Mouse (Mus musculus) kidney, postnatal 36 days (tissue): Measurements from ENCODE around the gene Unc5a.

Source experiments
- DNase-seq, 2 experiments: peaks; one replicate each; pipeline ENCODE4 v3.0.0; 2021 to 2022; ENCODE audit warnings: mixed read lengths in 2 of 2

The Unc5a gene

DNA sequence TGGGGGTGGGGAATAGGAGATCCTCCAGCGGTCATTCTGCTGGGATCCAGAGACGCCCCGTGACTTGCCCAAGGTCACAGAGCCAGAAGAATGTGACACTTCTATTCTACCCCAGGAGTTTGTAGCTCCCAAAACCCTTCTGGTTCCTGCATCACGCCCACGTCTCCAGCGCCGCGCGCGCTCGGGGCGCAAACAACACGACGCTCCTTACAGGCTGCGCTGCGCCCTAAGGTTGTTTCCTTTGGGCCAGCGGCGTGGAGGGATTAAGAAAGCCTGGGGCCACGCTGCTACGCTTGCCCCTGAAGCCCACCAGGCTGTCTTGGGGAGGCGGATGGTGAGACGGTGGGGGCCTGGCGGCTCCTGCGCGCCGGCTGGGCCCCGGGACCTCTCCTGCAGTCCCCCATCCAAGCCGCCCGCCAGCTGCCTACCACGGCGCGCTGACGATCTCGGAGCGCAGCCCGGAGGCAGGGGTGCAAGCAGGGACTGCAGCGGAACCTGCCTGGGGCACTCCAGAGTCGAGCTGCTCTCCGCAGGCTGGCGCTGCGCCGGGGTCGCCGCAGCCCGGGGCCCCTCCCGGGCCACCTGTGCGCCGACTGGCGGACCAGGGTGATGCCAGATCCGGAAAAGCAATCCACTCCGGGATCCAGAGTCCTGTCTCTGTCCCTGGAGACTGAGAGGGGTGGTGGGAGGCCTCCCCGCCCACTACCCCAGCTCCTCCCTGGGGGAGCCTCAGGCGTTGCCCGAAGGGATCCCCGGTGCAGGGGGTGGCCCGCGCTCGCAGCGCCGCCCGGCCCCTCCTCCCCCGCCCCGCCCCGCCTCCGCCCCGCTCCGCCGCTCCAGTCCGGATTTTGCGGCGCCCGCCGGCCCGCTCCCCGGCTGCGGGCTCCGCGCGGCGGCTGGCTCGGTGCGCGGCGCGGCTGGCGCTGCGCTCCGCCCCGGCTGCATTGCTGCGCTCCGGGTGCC, at the start of gene Unc5a:
Unc5a (plus strand) TSS at position 881 of the 963 bp plus-strand sequence.
- DNase-seq, result peak in 1 of 2 experiments; percentile 41

DNA sequence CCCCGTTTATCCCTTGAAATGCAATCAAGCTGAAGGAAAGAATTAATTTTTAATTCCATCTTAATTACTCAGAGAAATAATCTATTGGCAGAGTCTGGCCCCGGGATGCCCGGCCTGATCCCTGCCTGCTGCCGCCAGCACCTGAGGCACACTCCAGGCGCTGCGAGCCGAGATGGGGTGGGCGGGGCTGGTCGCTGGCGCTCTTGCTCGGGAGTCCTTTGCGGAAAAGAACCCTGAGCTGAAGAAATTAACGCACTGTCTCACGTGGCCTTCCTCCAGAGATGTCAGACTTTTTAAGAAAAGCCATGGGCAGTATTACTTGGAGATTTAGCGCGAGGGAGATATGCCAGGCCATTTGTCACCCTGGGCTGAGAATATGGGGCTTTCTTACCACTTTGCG, 37.2 kb upstream of the Unc5a start:
- DNase-seq, result no peak

DNA sequence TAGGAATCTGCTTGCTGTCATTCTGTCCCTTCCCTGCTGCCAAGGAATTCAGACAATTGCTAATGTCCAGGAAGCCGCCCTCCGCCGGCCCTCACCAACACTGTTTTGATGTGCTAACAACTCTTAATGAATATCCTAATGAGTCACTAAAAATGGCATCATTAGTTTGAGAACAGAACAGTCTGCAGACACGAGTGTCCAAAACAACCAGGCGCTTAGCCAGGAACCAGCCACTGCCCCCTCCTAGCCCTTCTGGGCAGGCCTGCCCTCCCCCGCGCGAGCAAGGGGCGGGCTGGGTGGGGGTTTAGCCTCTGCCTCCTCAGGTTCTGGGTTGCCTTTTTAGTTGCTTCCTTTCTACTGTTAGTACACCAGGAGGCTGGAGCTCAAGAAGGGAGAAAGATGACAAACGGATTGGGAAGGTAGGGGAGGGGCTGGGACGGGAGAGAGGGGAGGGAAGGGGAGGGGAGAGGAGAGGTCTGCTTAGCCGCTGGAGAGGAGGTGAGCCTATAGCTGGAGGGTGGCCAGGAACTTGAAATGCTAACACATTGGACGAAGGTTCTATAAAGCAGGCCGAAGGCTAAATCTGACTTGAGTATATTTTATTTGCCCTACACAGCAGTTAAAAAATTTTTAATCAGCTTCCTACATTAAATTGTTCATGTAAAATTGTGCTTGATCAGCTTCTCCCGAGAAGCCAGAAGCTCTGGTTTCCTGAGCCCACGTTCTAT, 36.2 kb upstream of the Unc5a start:
- no peak for DNase-seq

DNA sequence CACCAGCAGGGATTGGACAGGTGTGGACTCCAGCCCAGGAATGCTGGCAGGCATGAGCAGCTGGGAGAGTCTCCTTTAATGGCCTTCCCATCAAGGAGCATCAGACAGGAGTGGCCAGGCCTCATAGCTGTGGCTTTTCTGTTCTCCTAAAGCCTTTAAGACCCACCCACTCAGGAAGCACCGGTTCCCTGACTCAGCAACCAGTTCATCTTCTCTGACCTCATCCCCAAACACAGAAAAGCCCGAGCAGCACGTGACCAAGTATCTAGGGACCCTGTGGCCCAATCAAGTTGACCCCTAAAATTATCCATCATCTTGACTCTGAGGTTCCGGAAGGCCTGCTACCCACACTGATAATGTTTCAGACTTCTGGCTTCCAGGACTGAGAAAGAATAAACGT, 32.6 kb upstream of the Unc5a start:
- DNase-seq, result no peak

DNA sequence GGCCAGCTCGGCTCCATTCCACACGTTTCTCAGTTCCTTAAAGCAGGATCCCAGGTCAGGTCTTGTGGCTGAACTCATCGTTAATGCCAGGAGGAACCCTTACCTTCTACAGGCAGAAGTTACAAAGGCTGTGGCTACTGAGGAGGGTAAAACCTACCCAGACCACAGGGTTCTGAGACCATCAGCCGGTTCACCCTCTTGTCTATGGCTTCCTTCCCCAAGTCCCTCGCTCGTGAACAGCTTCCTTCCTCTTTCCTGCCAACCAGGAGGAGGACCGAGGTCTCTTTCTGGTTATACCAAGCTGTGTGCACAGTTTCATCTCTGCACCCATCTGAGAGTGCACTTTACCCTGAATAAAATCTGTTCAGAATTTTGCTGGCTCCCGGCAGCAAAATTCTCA, 30.3 kb upstream of the Unc5a start:
- no peak for DNase-seq

DNA sequence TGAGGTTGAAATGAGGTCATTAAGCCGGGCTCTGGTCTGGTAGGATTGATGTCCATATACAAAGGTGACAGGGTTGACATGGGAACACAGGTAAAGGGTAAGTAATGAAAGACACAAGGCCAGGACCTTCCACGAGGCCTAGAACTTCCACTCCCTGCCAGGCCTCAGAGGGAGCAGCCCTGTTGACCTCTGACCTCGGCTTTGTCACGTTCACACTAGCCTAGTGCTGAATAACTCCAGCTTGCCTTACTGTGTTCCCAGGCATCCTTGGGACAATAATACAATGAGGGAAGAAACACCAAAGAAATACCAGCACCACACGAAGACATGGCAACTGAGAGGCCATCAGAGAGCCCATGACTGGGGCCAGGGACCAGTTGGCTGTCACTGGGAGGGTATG, 29.5 kb upstream of the Unc5a start:
- DNase-seq, result no peak

DNA sequence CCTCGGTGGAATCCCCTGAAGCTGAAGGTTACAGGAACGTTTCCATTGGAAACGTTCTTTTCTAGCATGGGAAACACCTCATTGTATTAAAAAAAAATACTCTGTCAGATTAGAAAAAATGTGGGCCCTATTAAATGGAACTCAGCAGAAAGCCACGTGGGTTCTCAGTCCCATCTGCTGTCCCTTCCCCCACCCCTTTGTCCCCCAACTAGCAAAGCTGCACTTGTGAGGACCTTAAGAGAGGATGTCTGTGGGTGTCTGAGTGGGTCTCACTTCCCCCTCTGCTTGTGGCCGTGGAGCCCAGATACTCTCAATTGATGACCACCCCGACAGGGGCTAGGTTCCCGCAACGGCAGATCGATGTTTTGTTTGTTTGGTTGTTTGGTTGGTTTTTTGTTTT, 27.5 kb upstream of the Unc5a start:
- DNase-seq, result no peak

DNA sequence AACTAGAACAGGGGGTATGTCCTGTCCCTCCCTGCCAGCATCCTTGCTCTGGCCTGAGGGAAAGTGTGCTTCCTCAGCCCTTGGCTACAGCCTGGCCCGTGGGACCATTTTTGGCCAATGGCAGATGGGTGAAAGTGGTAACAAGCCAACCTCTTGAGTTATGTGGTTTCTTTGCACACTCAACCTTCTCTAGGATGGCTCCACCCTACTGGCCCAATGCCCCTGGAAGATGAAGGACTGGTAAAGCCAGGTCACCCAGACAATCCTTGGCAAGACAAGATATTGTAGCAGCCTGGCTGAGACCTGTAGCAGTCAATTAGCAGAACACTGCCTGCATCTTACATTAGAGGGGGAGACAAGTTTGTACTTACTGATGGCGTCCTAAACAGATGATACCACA, 25.5 kb upstream of the Unc5a start:
- DNase-seq, result no peak

DNA sequence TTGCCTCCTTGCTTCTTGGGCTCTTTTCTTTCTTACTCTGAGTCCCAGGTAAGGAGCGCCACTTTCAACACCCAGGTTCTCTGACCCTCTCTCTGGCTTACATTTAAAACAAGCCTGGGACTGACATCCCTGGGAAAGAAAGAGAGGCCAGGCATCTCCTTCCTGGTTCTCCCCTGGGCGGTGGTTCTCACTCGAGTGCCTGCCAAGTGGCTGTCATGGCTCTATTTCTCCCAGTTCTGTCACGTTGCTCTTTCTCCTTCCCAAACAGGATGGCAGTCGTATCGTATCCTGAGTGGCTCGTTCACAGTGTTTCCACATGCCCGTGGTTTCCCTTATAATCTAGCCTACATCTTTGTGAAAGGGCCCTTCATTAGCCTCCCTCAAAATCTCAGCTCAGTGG, 23.7 kb upstream of the Unc5a start:
- no peak for DNase-seq

DNA sequence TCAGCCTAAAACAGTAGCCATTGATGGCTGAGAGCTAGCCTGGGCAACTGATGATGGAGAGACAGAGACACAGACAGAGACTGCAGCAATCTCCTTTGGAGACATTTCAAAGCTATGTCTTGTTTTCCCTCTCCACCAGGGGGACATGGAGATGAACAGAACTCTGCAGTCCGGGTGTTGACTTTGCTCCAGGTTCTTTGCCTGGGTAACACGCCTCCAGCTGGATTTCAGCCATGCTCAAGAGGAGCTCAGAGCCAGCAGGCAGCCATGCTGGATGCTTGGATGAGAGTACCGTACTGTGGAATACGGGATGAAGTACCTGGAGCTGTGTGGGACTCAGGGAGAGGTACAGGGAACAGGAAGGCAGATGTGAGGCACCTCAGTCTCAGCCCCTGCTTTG, 22.6 kb upstream of the Unc5a start:
- DNase-seq, result peak in 1 of 2 experiments; percentile 13

DNA sequence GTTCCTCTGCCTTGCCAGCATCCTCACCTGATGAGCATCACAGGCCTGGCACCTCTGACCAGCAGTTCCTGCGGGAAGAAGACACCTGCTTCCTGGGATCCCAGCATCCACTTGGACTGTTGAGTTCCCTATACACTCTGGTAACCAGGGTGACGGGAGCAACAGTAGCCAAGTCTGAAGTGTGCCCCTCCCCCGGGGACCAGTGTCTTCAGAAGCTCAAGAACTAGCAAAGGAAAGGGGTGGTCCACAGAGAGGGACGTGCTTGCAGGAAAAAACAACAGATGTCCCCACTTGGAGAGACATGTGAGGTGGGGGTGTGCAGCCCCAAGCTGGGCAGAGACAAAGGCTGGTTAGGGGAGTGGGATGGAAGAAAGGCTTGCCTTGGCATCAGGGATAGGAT, 19.1 kb upstream of the Unc5a start:
- DNase-seq, result no peak

DNA sequence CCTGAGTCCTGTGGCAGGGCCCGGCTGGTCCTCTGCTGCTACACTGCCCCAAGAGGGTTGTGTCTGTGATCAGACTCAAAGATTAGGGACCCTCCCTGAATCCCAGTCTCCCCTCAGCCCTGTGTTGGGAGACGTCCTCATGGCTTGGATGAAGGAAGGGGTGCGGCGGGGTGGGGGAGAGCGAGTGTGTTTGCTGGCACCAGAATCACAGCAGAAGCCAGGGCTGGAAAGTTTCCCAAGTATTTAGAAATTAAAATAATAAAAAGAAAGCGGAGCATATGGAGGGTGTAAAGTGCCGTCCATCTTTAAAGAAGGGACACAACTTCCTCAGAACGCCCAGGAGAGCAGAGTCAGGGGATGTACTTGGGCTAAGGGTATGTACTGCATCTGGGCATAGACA, 14.3 kb upstream of the Unc5a start:
- no peak for DNase-seq

DNA sequence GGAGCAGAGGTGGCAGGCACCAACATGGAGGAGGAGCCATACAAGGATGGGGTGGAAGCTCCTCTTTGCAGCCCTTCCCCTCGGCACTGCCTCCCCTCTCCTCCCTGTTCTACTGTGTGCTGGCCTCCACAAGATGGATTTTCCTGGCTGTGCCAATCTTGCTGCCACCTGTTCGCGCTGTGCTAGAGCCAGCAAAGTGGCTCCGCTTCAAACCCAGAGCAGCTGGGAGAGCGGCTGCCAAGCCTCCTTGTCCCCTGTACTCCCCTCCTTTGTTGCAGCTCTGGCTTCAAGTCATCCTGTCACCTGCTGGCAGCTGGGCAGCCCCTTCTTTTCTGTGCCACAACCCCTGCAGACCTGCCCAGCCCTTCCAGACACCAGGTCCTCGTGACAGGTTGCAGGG, 13.0 kb upstream of the Unc5a start:
- no peak for DNase-seq

DNA sequence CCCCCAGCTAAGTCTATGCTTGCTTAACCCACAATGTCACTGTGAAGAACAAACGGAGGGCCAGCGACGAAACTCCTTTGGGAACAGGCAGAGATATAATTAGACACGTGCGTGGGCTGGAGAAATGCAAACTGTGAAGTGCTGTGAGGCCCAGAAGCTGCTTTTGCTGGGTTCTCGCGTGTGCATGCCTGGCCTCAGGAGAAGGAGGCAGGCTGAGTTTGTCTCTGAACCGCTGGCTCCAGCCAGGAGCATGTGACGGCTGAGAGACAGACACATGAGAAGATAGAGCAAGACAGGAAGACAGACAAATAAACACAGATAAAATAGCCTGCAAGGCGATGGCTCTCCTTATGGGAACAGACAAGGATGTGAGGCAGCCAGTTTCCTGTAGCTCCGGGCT, 11.3 kb upstream of the Unc5a start:
- DNase-seq, result no peak

DNA sequence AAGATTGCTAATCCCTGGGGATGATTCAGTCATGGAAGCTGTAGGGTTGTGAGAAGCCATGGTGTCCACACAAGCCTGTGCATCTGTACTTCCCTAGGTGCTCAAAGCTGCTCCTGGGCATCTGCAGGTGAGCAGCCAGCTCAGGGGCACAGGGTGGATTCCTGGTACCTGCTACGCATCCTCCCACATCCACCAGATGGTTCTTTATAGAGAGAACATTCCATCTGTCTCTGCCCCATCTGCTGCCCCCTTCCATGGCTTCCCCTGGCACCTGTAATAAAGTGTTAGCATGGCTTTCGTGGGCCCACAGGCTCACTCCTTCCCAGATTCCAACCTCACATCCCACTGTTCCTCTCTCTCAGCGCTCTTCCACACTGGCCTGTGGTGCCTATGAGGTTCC, 10.7 kb upstream of the Unc5a start:
- no peak for DNase-seq

DNA sequence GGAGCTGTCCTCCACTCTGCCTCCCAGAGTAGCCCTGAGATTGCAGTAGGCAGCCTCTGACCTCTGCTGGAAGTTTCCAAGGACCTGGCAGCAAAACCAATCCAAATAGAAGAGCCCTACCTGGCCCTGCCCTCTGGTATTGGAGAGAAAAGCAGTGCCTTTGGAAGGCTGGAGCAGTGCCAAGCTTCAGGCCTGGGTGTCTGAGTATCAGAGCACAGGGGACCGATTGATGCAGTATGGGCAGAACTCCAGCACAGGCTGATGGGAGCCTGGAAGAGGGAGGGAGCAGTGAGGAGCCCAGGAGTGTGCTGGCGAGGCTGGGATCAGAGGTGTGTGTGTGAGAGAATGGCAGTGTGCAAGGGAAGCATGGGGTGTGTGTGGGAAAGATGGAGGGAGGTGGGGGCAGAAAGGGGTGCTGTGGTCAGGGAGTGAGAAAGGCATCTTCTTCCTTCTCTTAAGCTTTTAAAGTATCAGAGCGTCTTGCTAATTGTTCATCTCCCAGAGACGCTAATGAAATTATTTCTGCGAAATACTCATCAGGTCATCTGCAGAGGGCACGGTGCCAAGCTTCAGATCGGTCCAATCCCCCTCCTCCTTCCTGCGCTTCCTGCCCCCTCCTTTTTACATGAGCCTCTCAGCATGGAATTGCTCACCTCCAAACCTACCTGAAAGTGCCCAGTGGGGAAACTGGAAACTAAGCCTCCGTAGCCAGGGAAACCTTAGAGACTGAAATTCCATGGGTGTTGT, 4.6 kb upstream of the Unc5a start:
- no peak for DNase-seq

DNA sequence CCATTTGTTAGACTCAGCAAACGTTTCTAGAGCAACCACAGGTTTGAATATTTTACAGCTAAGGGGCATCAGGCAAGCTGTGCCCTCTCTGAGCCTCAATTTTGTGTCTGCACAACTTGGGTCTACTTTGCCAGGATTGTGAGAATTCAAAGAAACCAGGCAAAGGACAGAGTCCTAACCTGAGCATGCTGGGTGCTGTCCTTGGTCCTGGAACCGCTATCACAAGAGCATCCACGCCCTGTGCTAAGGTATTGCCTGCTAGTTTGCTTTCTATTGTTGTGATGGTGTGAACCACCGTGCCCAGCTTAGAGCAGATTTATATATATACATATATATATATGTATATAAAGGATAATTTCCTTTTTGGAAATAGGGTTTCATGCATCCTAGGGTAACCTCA, 3.9 kb upstream of the Unc5a start:
- peak; percentile 29 to 84 for DNase-seq

DNA sequence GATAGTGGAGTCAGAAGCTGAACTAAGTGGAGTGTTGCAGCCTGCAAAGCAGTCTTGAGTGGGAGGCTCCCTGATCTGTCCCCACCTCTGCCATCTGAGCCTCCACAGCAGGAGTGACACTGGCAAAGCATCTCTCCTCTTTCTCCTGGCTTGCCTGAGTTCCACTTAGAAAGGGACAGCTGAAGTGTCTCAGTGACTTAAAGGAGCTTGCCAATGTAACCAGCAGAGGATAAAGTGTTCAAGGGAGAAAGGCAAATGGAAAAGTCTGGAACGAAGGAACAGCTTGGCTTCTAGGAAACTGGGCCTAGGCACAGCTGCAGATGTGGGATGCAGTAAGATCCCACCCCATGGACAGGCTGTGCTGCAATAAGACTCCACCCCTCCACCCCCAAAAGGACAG, 2.8 kb upstream of the Unc5a start:
- DNase-seq, result no peak

DNA sequence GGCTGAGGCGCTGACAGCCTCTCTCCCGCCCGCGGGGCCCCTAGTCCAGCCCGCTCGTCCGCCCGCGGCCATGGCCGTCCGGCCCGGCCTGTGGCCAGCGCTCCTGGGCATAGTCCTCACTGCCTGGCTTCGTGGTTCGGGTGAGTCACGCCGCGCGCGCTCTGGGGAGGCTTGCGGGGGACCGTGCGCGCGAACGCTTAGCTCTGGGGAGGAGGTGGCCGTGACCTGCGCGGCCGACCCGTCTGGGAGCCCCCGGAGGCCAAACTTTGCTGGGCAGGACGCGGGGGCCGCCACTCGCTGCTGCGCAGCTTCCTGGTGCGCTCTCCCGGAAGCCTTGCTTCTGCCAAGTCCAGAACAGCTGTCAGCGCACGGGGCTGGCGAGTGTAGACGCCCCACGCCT, 381 bp downstream of the Unc5a start:
- DNase-seq, result peak in 1 of 2 experiments; percentile 38

DNA sequence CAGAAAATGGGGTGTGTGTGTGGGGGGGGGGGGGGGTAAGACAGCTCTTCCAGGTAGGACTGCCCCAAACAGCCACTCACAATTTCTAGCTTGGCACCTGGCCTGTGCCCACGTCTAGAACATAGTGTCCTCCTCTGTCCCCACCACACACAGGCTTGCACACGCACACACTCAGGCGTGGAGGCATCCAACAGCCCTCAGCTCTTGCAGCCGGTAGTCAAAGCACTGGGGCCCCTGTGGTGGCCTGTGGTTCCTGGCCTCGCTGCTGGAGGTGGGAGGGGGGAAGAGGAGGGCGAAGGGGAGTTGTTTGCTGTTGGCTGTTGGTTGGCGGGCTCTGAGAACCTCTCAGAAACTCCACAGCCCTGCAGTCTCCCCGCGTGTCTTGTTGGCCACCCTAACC, 920 bp downstream of the Unc5a start:
- no peak for DNase-seq

DNA sequence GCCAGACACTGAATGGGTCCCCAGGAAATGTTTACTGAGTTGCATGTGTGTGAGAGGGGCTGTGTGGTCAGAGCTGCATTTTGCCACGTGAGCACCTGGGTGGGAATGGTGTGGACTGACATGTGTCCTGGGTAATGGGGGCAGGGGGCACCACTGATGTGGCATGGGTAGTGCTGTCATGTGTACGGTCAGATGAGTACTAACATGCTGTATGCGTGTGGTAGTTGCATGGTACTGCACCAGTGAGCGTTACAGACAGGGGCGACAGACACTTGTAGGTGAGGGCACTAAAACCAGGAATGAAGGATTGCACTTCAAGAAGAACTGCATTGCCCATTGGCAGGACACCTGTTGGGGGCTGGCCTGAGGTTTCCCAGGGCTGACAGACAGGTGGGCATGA, 2.0 kb downstream of the Unc5a start:
- no peak for DNase-seq

DNA sequence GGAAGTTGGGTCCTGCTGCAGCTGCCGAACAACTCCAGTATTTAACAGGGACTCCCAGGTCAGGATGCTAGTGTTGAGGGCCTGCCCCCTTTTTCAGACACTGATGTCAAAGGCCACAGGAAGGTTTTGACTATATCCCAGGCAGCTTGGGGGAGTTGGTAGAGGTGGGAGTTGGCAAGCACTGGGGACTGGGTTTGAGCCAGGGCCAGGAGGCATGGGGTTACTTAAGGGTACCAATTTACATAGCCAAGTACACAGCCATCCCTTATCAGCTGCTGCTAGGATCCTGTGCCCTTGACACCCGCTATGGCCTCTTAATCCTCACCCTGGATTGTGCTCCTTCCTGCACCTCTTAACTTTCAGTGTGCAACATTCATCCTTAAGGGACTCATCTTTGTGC, 5.5 kb downstream of the Unc5a start:
- DNase-seq, result no peak

DNA sequence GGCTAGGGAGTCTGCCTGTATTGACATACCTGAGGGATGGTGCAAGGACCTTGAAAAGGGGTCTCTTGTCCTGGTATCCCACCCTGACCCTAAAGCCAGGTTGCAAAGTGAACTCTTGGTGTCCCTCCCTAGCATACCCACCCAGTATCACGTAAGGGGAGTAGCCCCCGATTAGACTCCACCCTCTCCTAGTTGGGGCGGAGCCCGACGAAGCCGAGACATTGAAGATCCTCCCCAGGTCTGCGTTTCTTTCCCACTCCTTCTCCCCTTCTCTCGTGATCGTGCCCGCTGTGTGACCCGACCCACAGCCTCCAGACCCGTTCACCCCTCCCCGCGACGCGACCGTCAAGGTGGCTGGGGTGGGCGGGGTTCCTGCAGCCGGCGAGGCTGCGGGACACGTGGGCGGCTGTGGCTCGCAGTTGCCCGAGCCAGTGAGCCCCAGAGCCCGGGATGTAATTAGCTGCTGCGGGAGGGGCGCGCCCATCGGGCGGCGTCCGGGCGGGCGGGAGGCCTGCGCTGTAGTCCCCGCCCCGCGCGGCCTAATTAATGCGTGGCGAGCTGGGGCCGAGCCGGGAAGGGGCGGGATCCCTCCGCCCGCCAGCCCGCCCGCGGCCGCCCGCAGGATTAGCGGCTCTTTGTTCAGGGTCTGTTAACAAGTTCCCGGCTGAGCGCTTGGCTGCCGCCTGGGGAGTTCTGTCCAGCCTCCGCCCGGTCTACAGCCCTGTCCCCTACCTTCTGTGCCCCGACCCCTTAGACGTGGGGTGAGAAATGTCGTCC, 6.7 kb downstream of the Unc5a start:
- peak; percentile 12 to 46 for DNase-seq
